Mouse (Mus musculus): ENCODE data around the gene Wipi2. TPM values are rescaled to one million over a fixed set of nuclear protein-coding genes. Genes with fewer than 3 reads are reported as not detected.

Gene Wipi2
- polyA plus RNA-seq, 1 experiment = 54.4 TPM

DNA sequence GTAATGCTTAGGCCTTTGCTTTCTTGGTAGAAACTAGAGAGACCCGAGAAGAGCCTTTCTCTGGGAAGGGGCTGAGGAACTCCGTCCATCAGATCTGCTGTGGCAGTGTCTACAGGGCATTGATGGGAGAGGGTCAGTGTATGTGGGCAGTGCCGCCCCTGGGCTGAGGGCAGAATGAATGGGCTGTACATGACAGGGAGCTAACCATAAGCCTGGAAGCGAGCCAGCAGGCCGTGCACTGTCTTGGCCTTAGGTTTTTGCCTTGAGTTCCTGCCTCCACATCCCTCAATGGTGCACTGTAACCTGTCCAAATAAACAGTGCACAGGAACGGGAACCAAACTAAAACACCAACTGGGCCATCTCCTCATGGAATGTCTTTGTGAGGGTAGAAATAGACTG, 30.8 kb upstream of the Wipi2 start:
- Histone ChIP-seq H3K27ac (ENCODE audit: control insufficient read depth, insufficient read depth, low read length) (no peak overlapping the region), H3K4me3 (ENCODE audit: control insufficient read depth, insufficient read depth, low read length) (no peak overlapping the region), H3K4me1 (replicated peaks; ENCODE audit: control insufficient read depth, insufficient read depth, low read length) (no peaks in the 10 kb centered on the region), H3K36me3 (ENCODE audit: control insufficient read depth, insufficient read depth, low read length) (no peaks in the 10 kb centered on the region), H3K27me3 (ENCODE audit: control insufficient read depth, insufficient read depth, low read length) (no peaks in the 10 kb centered on the region)
- no peak for TF ChIP-seq CTCF (IDR thresholded peaks at IDR 0.05; ENCODE audit: borderline replicate concordance, control insufficient read depth, extremely low read depth, insufficient read depth, low read length, poor library complexity)
- no peak for TF ChIP-seq POLR2A (IDR thresholded peaks at IDR 0.05; ENCODE audit: control insufficient read depth, extremely low read depth, insufficient read depth, low read length, poor library complexity)
- 83% methylated on average over 6 of the region's 6 CpGs for WGBS
- no peak for DNase-seq

DNA sequence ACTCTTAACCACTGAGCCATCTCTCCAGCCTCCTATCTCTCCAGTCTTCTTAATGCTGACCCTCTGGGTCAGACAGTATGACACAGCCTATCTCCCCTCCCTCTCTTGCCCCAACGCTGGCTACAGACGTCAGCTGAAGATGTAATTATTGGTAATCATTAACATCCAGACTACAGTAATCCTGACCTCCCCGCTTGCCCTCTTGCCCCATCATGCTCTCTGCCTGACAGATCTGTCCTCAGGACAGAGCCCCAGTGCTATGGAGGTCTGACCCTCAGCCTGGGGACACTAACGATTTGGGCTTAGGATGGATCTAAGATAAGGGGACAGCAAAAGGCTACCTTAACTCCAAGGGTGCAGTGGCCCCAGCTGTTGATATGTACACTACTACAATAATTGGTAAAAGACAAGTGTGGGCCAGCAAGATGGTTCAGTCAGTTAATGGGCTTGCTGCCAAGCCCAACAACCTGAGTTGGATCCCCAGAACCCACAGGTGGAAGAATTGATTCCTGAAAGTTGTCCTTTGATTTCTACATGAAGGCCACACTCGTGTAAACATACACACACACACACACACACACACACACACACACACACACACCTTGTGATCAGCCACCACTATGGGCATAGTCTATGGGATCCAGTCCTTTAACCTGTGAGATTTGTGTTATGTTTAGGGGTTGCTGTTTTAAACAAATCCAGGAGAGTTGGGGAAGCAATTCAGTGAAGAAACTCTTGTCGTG, 29.7 kb upstream of the Wipi2 start:
- Histone ChIP-seq H3K4me3 (ENCODE audit: control insufficient read depth, insufficient read depth, low read length) (no peak overlapping the region), H3K36me3 (ENCODE audit: control insufficient read depth, insufficient read depth, low read length) (no peaks in the 10 kb centered on the region), H3K27me3 (ENCODE audit: control insufficient read depth, insufficient read depth, low read length) (no peaks in the 10 kb centered on the region), H3K4me1 (replicated peaks; ENCODE audit: control insufficient read depth, insufficient read depth, low read length) (no peaks in the 10 kb centered on the region), H3K27ac (ENCODE audit: control insufficient read depth, insufficient read depth, low read length) (no peak overlapping the region)
- WGBS = 88% methylated on average over 6 of the region's 6 CpGs
- DNase-seq = no peak
- TF ChIP-seq CTCF (IDR thresholded peaks at IDR 0.05; ENCODE audit: borderline replicate concordance, control insufficient read depth, extremely low read depth, insufficient read depth, low read length, poor library complexity) (no peak), POLR2A (IDR thresholded peaks at IDR 0.05; ENCODE audit: control insufficient read depth, extremely low read depth, insufficient read depth, low read length, poor library complexity) (no peak)

DNA sequence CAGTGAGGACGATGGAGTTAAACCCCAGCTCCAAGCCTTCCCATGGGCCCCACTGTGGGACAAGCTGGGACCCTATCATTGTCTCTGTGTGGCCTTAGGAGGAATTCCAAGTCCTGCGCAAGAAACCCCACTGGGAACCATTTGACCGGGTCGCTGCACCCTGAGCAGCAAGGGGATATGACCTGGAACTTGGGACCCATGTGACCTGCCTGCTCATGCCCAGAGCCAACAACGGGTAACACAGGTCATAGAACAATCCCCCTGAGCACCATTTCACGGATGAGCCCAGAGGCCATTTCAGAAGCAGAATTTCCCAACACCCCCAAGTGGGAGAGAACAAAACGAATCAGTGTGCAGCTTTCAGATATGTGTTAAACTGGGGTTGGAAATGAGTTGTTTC, 23.1 kb upstream of the Wipi2 start:
- no peaks in the 10 kb centered on the region for H3K36me3 ChIP-seq (ENCODE audit: control insufficient read depth, insufficient read depth, low read length)
- DNase-seq = no peak
- 90% methylated on average over 7 of the region's 7 CpGs for WGBS
- H3K4me3 ChIP-seq (ENCODE audit: control insufficient read depth, insufficient read depth, low read length) = no peak overlapping the region
- H3K27me3 ChIP-seq (ENCODE audit: control insufficient read depth, insufficient read depth, low read length) = peaks cover 6% of the 10 kb centered on the region
- TF ChIP-seq CTCF (IDR thresholded peaks at IDR 0.05; ENCODE audit: borderline replicate concordance, control insufficient read depth, extremely low read depth, insufficient read depth, low read length, poor library complexity) (no peak), POLR2A (IDR thresholded peaks at IDR 0.05; ENCODE audit: control insufficient read depth, extremely low read depth, insufficient read depth, low read length, poor library complexity) (no peak)
- H3K4me1 ChIP-seq (replicated peaks; ENCODE audit: control insufficient read depth, insufficient read depth, low read length) = no peaks in the 10 kb centered on the region
- no peak overlapping the region for H3K27ac ChIP-seq (ENCODE audit: control insufficient read depth, insufficient read depth, low read length)

DNA sequence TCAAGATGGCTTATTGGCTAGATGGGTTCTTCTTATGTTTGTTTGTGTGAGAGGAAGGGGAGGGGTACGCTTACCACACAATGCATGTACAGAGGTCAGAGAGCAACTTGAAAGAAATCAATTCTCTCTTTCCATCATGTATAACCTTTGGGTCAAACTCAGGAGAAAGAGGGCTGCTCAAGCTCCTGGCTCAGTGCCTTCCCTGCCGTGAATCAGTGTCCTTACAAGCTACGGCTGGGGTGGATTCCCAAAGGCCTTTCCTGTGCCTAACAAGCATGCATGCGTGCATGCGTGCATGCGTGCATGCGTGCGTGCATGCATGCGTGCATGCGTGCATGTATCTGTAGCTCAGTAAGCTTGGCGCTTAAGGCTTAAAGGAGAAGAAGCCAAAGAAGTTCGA, 22.2 kb upstream of the Wipi2 start:
- Histone ChIP-seq H3K4me1 (replicated peaks; ENCODE audit: control insufficient read depth, insufficient read depth, low read length) (no peaks in the 10 kb centered on the region), H3K27me3 (ENCODE audit: control insufficient read depth, insufficient read depth, low read length) (peaks cover 7% of the 10 kb centered on the region), H3K4me3 (ENCODE audit: control insufficient read depth, insufficient read depth, low read length) (no peak overlapping the region), H3K36me3 (ENCODE audit: control insufficient read depth, insufficient read depth, low read length) (no peaks in the 10 kb centered on the region), H3K27ac (ENCODE audit: control insufficient read depth, insufficient read depth, low read length) (no peak overlapping the region)
- 95% methylated on average over 12 of the region's 12 CpGs for WGBS
- DNase-seq = no peak
- TF ChIP-seq POLR2A (IDR thresholded peaks at IDR 0.05; ENCODE audit: control insufficient read depth, extremely low read depth, insufficient read depth, low read length, poor library complexity) = no peak
- no peak for TF ChIP-seq CTCF (IDR thresholded peaks at IDR 0.05; ENCODE audit: borderline replicate concordance, control insufficient read depth, extremely low read depth, insufficient read depth, low read length, poor library complexity)

DNA sequence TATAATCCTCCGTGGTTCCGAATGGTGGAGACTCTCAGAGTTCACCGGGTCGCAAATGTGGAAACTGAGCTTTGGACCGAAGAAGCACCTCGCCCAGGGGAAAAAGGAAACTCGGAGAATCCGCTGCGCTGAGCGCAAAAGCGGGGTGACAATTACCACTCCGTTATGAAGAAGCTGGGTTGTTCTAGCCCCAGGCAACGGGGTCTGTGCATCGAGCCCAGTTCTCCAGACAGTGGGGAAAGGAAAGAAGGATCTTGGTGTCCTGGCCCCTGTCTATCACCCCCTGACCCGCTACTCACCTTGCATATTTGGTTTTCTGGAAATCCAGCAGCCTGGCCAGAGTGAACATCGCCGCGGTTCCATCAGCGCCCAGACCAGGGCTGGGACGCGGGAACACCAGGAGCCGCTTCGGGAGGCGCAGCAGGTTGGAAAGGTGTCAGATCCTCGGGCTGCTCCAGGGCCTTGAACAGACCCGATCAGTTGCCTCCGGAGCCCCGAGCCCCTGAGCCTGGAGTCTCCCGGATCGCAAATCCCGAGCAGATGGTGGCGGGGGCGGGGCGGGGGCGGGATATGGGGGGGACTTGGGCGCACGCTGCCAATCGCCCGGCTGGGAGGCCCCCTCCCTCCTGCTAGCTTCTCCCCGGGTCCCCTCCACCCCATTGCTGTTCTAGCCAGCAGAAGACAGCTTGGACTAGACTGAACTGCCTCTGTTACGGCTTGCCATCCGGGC, 19.1 kb upstream of the Wipi2 start, which contains the start of gene Mmd2:
TSS of gene Mmd2 (minus strand) at position 542 of the 730 bp plus-strand sequence.
- DNase-seq = no peak
- no peak within 1 kb of the TSS for H3K4me3 ChIP-seq (ENCODE audit: control insufficient read depth, insufficient read depth, low read length)
- 12% methylated on average over 42 of the region's 42 CpGs for WGBS
- H3K27ac ChIP-seq (ENCODE audit: control insufficient read depth, insufficient read depth, low read length) = no peak within 1 kb of the TSS
- TF ChIP-seq POLR2A (IDR thresholded peaks at IDR 0.05; ENCODE audit: control insufficient read depth, extremely low read depth, insufficient read depth, low read length, poor library complexity) (no peak), CTCF (IDR thresholded peaks at IDR 0.05; ENCODE audit: borderline replicate concordance, control insufficient read depth, extremely low read depth, insufficient read depth, low read length, poor library complexity) (no peak)
- H3K27me3 ChIP-seq (ENCODE audit: control insufficient read depth, insufficient read depth, low read length) = peaks cover 7% of the 10 kb centered on the region
- H3K36me3 ChIP-seq (ENCODE audit: control insufficient read depth, insufficient read depth, low read length) = no peaks in the 10 kb centered on the region
- H3K4me1 ChIP-seq (replicated peaks; ENCODE audit: control insufficient read depth, insufficient read depth, low read length) = no peaks in the 10 kb centered on the region

DNA sequence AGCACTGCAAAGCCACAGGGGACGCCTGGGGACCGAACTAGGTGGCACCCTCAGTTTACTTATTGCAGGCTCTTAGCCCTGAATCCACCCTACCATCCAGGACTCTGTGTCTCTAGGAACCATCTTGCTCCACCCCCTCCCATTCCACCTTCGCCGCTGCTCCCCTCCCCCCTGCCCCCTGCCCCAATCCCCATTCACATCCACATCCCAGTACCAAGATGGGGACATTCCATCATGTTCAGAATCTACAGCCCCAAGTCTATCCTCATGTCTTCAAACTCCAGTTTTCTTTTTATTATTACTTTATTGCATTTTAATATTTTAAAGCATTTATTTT, 18.5 kb upstream of the Wipi2 start:
- Histone ChIP-seq H3K36me3 (ENCODE audit: control insufficient read depth, insufficient read depth, low read length) (no peaks in the 10 kb centered on the region), H3K4me3 (ENCODE audit: control insufficient read depth, insufficient read depth, low read length) (no peak overlapping the region), H3K4me1 (replicated peaks; ENCODE audit: control insufficient read depth, insufficient read depth, low read length) (no peaks in the 10 kb centered on the region), H3K27me3 (ENCODE audit: control insufficient read depth, insufficient read depth, low read length) (peaks cover 7% of the 10 kb centered on the region), H3K27ac (ENCODE audit: control insufficient read depth, insufficient read depth, low read length) (no peak overlapping the region)
- no peak for DNase-seq
- TF ChIP-seq CTCF (IDR thresholded peaks at IDR 0.05; ENCODE audit: borderline replicate concordance, control insufficient read depth, extremely low read depth, insufficient read depth, low read length, poor library complexity) = no peak
- no peak for TF ChIP-seq POLR2A (IDR thresholded peaks at IDR 0.05; ENCODE audit: control insufficient read depth, extremely low read depth, insufficient read depth, low read length, poor library complexity)
- WGBS = 25% methylated on average over 4 of the region's 4 CpGs

Data from thymus, adult 2 months (tissue).